Mouse (Mus musculus) kidney, adult 8-10 months (tissue): ENCODE measurements around the gene Ola1.

Source experiments
- DNase-seq, 2 experiments: peaks; one replicate each; pipeline ENCODE4 v3.0.0; 2022

Gene Ola1

GRCm38 (mm10) chr2:73143732-73144131, 75.0 kb downstream of the Ola1 start:
- no peak for DNase-seq

DNA sequence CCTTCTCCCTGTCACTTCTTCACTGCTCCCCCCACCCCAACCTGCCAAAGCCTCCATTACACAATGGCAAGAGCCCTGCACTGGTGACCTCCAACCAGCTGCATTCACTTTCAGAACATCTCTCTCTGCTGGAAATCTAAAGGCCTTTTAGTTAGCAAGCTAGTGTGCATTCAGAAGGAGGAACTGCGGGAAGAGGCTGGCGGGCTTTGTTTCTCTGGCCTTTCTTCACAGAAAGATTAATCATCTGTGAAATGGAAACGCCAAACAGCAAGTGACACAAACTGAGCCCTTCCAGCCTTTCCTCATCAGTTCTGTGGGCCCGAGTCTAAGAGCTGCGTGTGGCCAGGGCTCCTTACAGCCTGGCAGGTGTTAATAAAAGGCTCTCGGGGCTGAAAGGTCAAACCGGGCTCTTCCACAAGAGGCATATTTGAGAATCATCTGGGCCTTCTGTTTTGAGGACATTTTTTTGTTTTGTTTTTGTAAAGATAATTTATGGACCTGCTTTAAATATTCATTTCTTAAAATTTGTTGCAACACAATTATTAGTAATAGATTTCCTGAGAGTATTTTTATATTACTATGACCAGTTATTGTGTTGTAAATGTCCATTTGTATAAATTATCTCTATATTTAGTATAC, 75.8 kb downstream of the Ola1 start:
- DNase-seq: no peak

DNA sequence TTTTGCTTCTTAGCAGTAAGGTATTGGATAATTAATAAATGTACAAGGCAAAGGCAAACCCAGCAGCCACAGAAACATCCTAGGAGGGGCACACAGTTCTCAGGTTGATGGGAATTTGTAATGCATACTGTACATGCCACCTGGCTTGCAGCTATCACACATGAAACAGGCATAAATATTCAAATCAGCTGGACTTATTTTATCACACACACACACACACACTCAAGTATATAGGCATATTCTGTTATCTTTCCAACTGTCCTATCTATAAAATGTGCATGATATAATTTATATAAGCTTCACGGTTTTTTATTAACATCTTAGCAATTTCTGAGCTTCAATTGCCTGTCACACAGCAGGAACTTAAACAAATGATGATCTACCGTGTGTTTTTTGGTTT, 85.8 kb downstream of the Ola1 start:
- no peak for DNase-seq

DNA sequence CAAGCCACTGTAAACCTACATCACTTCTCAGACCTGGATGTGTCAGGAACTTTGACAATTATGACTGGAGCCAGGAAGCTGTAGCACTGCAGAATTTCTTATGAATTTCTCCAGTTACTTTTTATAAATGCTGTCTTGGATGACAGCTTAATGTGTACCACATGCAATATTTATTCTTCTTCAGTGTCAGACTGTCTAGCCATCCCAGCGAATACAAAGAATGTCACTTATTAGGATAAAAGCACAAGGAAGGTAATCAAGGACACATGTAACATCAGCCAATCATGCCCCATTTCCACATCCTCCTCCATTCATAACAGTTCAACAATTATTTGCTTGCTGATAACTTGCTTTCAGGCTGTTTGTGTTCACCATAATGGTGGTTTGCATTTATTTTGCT, 91.0 kb downstream of the Ola1 start:
- no peak for DNase-seq

GRCm38 (mm10) chr2:73118781-73119180, 99.9 kb downstream of the Ola1 start:
- no peak for DNase-seq

GRCm38 (mm10) chr2:73107089-73107488, 111.6 kb downstream of the Ola1 start:
- no peak for DNase-seq

DNA sequence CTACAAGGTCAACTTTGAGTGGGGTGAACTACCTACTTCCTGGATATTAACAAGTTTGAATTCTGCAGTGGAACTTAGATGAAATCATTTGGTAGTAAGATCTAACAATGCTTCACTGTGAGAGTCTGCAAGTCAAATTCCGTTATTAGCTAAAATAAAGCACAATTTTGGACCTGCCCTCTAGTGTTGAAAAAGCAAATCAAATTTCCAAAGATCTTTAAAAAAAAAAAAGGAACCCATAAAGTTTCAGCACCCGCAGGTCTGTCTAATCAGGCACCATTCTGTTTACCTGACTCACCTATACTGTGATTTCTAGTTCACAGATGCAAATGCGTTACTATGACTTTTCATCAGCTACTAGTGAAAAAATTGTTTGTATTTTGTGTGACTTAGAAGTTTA, 122.2 kb downstream of the Ola1 start:
- DNase-seq: no peak

DNA sequence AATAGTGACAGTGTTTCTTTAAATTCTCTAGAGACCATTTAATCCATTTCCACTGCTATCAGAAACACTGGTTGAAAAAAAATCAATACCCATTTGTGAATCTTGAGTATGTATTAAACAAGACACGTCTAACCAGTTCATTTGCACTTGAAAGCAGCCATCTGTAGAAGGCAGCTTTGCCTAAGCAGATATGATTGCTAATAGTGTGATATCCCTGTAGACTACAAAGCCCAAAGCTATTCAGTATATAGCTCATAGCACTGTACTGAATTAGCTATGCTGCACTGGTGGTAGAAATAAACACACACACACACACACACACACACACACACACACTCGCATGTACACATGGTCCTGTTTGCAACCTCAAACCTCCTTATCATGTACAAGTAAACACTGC, 123.4 kb downstream of the Ola1 start:
- DNase-seq: no peak

DNA sequence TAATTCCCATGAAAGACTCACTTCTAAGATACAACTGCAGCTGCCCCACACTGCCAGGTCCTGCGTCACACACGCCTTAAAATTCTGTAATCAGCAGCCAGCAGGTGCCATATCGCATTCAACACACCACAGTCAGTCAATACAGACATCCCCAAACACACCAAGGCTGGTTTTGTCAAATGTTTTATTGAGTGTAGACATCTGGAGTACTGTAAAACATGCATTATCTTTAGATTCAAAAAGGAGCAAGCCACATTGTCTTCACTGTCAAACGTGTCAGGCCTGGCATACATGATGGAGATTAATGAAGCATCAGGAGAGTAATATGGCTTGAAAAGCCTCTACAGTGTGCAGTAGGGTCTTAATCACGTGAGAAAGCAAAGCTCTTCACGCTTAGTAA, 125.7 kb downstream of the Ola1 start:
- DNase-seq: no peak

DNA sequence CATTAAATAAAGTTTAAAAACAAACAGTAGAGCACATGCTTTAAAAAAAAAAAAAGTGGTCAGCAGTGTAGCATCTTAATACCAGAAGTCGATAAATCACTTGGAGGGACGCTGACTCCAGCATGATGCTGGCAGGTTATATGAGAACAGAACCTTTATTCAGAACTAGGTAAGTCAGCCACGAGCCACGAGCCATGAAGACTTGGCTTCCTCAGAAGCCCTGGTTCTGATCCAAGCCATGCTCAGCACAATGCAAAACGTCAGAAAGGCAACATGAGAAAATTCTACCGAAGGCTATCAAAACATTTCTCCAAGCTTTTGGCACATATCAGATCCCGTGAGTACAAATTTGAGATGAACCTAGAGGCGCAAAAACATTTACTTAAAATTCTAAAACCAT, 127.4 kb downstream of the Ola1 start:
- DNase-seq: no peak

GRCm38 (mm10) chr2:73087641-73088040, 131.1 kb downstream of the Ola1 start:
- no peak for DNase-seq

GRCm38 (mm10) chr2:73085669-73086304, 132.9 kb downstream of the Ola1 start:
- peak; percentile 14 to 54 for DNase-seq

GRCm38 (mm10) chr2:73082476-73082875, 136.2 kb downstream of the Ola1 start:
- DNase-seq: no peak

- DNase-seq: no peak
Measured at GRCm38 (mm10) chr2:73081861-73082260, 136.9 kb downstream of the Ola1 start.

DNA sequence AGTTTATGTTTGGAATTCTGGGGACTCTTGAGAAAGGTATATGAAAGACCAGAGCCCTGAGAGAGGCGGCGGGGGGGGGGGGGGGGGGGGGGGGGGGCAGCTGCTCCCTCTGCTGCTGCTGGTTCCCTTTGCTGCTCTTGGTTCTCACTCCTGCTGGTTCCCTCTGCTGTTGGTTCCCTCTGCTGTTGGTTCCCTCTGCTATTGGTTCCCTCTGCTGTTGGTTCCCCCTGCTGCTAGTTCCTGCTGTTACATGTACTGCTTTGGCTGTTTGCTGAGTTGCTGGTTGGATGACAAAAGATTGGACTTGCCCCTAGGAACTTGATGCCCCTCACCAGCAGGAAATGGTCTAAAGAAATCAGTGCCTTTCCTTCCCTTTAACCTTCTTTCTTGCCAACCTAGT, 138.6 kb downstream of the Ola1 start:
- no peak for DNase-seq

- no peak for DNase-seq
Measured at GRCm38 (mm10) chr2:73079311-73079710, 139.4 kb downstream of the Ola1 start.

DNA sequence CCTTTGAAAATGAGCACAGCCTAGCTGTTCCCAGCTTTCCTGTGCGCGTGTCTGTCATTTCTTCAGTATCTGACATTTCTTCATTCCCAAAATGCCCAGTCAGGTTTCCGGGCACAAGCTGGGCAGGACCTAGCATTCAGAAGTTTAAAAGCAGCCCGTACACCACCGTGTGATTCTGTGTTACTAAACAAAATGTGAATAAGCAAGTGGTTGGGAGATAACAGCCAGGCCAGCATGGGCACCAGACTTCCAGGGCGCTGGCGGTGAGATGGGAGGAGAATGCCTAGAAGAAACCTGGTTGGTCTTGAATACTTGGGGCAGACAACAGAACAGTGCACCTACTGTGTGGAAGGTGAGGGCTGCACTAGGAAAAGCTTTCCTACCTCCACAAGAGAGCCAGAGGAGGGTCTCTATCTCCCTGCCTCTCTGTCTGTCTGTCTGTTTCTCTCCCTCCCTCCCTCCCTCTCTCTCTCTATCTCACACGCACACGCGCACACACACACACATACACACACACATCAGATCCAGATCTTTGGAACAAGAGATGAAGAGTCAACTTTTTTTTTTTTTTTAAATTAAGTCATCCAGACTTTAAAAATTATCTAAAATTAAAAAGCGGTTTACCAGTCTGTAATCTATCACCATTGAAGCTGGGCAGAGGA, 144.8 kb downstream of the Ola1 start:
- no peak for DNase-seq

GRCm38 (mm10) chr2:73071201-73071600, 147.5 kb downstream of the Ola1 start:
- no peak for DNase-seq

GRCm38 (mm10) chr2:73070449-73071076, 148.2 kb downstream of the Ola1 start:
- DNase-seq: no peak

DNA sequence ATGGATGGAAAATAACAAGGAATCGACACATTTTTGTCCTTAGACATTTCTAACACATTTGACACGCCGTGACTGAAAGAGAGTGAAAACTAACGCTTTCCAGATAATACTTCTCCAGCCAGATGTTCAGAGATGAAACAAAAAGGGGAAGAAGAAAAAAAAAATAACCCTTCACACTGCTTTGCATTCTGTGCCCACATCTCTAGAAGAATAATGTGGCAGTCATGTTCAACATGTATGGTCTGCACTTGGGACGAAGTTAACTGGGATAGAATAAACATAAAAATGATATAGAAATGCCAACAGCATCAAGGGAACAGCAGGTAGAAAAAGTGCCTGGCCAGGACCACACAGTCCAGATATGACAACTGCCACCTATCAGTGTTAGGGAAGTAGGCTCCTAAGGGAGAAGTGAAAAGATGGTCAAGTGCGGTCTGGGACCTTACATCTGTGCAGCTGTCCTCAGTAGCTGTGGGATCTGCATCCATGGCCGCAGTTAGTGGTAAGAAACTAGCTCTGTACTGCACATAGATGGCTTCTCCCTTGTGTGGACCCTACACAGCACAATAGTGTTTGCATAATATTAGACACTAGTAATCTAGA, 149.4 kb downstream of the Ola1 start:
- DNase-seq: no peak

DNA sequence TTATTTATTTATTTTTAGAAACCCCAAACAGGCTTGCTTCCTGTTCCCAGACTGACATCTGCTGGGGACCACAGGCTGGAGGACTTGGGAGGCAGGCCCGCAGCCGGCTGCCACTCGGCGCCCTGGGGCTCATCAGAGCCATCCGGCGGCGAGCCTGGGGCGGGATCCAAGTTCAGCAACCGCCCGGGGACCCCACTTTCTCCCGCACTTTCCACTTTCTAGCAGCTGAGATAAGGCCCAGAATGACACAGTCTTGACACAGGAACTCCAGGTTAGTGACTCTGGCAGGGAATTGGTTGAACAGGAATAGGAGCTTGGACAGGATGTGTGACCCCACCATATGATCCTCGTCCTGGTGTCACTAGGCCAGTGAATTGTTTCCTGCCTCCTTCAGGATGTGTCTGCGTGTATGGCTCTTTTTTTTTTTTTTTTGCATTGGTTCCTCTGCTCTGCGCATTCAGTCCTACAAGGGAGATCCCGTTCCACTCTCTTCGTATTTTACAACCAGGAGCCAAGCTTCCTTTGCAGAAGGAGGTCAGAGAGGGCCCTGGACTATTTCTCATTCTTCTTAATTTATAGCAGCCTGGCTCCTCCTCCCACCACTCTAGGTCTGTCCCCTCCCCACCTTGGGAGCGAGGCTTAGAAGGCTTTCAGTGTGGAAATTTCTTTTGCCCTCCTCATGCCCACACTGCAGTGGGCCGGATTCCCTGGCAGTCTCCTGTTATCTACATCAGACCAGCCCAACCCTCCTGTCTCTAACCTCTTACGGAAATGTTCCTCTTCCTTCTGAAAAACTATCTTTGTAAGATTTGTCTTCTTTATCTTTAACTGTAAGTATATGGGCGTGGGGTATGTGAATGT, 152.2 kb downstream of the Ola1 start:
- DNase-seq: peak; percentile 8 to 9

DNA sequence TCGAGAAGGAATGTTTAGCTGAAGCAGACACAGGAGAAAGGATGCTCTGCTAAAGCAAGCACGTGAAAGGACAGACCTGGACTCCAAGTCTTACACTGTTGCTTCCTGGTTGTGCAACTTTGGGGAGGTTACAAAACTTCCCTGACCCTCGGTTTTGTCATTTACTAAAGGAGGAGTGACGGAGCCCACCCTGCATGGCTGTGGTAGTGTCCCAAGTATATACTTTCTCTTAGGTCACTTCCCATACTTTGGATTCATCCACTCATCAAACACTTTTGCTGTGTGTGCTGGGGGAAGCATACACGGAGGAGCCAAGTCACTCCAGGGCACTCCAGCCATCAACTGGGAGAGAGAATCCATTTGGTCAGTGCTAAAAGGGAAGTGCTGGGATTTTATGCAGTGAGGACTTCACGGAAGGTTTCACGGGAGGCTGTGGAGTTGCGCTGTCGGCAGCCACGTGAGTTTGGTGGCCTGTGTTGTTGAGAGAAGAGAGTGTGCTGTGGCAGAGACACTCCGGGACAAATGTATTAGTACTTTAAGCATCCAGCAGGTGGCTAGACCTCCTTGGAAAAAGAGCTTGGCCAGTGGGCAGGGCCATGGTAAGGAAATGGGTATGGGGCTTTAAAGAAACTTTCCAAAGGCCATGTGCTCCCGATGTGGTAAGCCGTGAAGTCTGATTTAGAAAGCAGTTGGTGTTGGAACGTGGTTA, 154.7 kb downstream of the Ola1 start:
- DNase-seq: no peak
